Mouse (Mus musculus) brown adipose tissue, adult 24 weeks (tissue): ENCODE results near the gene 2310057M21Rik. TPM values are rescaled to one million over a fixed set of nuclear protein-coding genes. Genes with fewer than 3 reads are reported as not detected.
A peak's percentile ranks its signal among the peaks of the same experiment; 100 is the strongest.
"Not testable (repeated sequence)": the region's sequence is repeated elsewhere in the genome, so short reads cannot be mapped to it uniquely, and the experiment has no call there.

Experiments used
- H3K27ac ChIP-seq: fragments of 200-500 bp; replicated peaks from 2 replicates; pipeline ENCODE4 v1.5.1; 2012; ENCODE audit warnings: low read depth, mild to moderate bottlenecking, low read length
- H3K4me1 ChIP-seq: fragments of 200-500 bp; 2 replicates; pipeline ENCODE4 v1.6.1; 2012; ENCODE audit warnings: low read length, mixed read lengths; ENCODE audit not compliant: control insufficient read depth, insufficient read depth, insufficient read length
- H3K4me3 ChIP-seq: fragments of 200-500 bp; 2 replicates; pipeline ENCODE4 v1.5.1; 2012; ENCODE audit warnings: low read depth, mild to moderate bottlenecking, low read length, moderate library complexity; ENCODE audit not compliant: insufficient read depth
- polyA plus RNA-seq: library from polyadenylated mRNA; stranded (reverse); fragments of >200 nt; gene quantifications from 2 replicates; pipeline ENCODE4 v1.2.4, GENCODE M21; 2012; ENCODE audit not compliant: missing spikeins, insufficient read depth, insufficient read length

Gene 2310057M21Rik
- polyA plus RNA-seq = 7.6 and 11.7 TPM in 2 replicates

GRCm38 (mm10) chr7:131362615-131363300 is at the start of gene 2310057M21Rik:
TSS of gene 2310057M21Rik (minus strand) at chr7:131362759.
- H3K4me3 ChIP-seq = peak within 1 kb of the TSS; percentile 84
- H3K27ac ChIP-seq = peak within 1 kb of the TSS; percentile 76
- H3K4me1 ChIP-seq = no peaks in the 10 kb centered on the region; the same call in 1 of the 2 replicates

GRCm38 (mm10) chr7:131411941-131412270 is 49.3 kb upstream of the 2310057M21Rik start:
- Histone ChIP-seq H3K27ac (no peak overlapping the region), H3K4me3 (no peak overlapping the region), H3K4me1 (peaks cover 10% of the 10 kb centered on the region)

GRCm38 (mm10) chr7:131411221-131411940 is 48.8 kb upstream of the 2310057M21Rik start:
- Histone ChIP-seq H3K27ac (no peak overlapping the region), H3K4me1 (peaks cover 10% of the 10 kb centered on the region), H3K4me3 (peak overlapping the region; percentile 79)

- Histone ChIP-seq H3K4me1 (peaks cover 10% of the 10 kb centered on the region), H3K4me3 (peak within 1 kb of the TSS; percentile 91), H3K27ac (peak within 1 kb of the TSS; percentile 59)
Observed at GRCm38 (mm10) chr7:131410416-131411058, 48.0 kb upstream of the 2310057M21Rik start, which contains the start of the genes Ikzf5 and Acadsb. TSS of gene Ikzf5 (minus strand) at chr7:131410521. TSS of gene Acadsb (plus strand) at chr7:131410601.

- H3K27ac ChIP-seq = peak overlapping the region; percentile 59
- peaks cover 10% of the 10 kb centered on the region for H3K4me1 ChIP-seq
- H3K4me3 ChIP-seq = peak overlapping the region; percentile 91
Observed at GRCm38 (mm10) chr7:131409988-131410385, 47.4 kb upstream of the 2310057M21Rik start.

- Histone ChIP-seq H3K27ac (peak overlapping the region; percentile 59), H3K4me1 (peaks cover 12% of the 10 kb centered on the region), H3K4me3 (peak overlapping the region; percentile 91)
Observed at GRCm38 (mm10) chr7:131409321-131409987, 46.9 kb upstream of the 2310057M21Rik start.

GRCm38 (mm10) chr7:131391761-131392160 is 29.2 kb upstream of the 2310057M21Rik start:
- H3K4me1 ChIP-seq, H3K4me3 ChIP-seq, H3K27ac ChIP-seq: not testable (repeated sequence)

GRCm38 (mm10) chr7:131371880-131372651 is 9.5 kb upstream of the 2310057M21Rik start:
- Histone ChIP-seq H3K4me3 (peak overlapping the region; percentile 16; the same call in 1 of the 2 replicates), H3K4me1 (no peaks in the 10 kb centered on the region), H3K27ac (no peak overlapping the region)

GRCm38 (mm10) chr7:131371470-131371860 is 8.9 kb upstream of the 2310057M21Rik start:
- Histone ChIP-seq H3K27ac (peak overlapping the region; percentile 71; the same call in 1 of the 2 replicates), H3K4me3 (peak overlapping the region; percentile 87), H3K4me1 (no peaks in the 10 kb centered on the region)

- Histone ChIP-seq H3K27ac (peak within 1 kb of the TSS; percentile 71), H3K4me1 (no peaks in the 10 kb centered on the region), H3K4me3 (peak within 1 kb of the TSS; percentile 87)
Observed at GRCm38 (mm10) chr7:131370648-131371469, 8.3 kb upstream of the 2310057M21Rik start, which contains the start of gene Pstk. TSS of gene Pstk (plus strand) at chr7:131371141.

GRCm38 (mm10) chr7:131364131-131364530 is 1.6 kb upstream of the 2310057M21Rik start:
- Histone ChIP-seq H3K4me3 (no peak overlapping the region), H3K27ac (no peak overlapping the region), H3K4me1 (no peaks in the 10 kb centered on the region; the same call in 1 of the 2 replicates)

- Histone ChIP-seq H3K4me3 (peak overlapping the region; percentile 84), H3K4me1 (no peaks in the 10 kb centered on the region; the same call in 1 of the 2 replicates), H3K27ac (peak overlapping the region; percentile 76)
Observed at GRCm38 (mm10) chr7:131362269-131362614, 317 bp downstream of the 2310057M21Rik start.

GRCm38 (mm10) chr7:131356105-131356504 is 6.5 kb downstream of the 2310057M21Rik start:
- Histone ChIP-seq H3K4me1 (no peaks in the 10 kb centered on the region), H3K4me3 (no peak overlapping the region), H3K27ac (no peak overlapping the region)
